ENCODE assay signal across 8 mouse cellular contexts in genomic region chr11:51584431-51585248, GRCm38 (mm10). TPM values are rescaled to one million over a fixed set of nuclear protein-coding genes. Genes with fewer than 3 reads are reported as not detected.
DNase-seq lines count a peak whose midpoint lies in the region; ATAC-seq lines count a peak whose summit lies in the region.

Phykpl (plus strand) TSS chr11:51584757.

- H3K36me3 ChIP-seq in hindbrain, embryonic 16.5 days (ENCODE audit: control insufficient read depth, insufficient read depth, low read length) = peaks cover 7% of the 10 kb centered on the region; the same call in 1 of the 2 replicates
- H3K36me3 ChIP-seq in macrophage (ENCODE audit: inconsistent target) = peaks cover 12% of the 10 kb centered on the region

- H3K4me2 ChIP-seq in hindbrain, embryonic 16.5 days (ENCODE audit: low read length) = peak within 1 kb of the TSS; percentile 78

- peak within 1 kb of the TSS; percentile 90 for H3K27ac ChIP-seq in hindbrain, embryonic 16.5 days (ENCODE audit: low read depth, low read length)
- peak within 1 kb of the TSS; percentile 90 for H3K27ac ChIP-seq in macrophage

- H3K4me3 ChIP-seq in hindbrain, embryonic 16.5 days (ENCODE audit: low read length) = peak within 1 kb of the TSS; percentile 70
- peak within 1 kb of the TSS; percentile 71 for H3K4me3 ChIP-seq in macrophage (ENCODE audit: inconsistent target)

- no peaks in the 10 kb centered on the region for H3K9me3 ChIP-seq in hindbrain, embryonic 16.5 days (ENCODE audit: control insufficient read depth, low read length)

- peaks cover 13% of the 10 kb centered on the region for H3K4me1 ChIP-seq in hindbrain, embryonic 16.5 days (ENCODE audit: control insufficient read depth, insufficient read depth, low read depth, low read length)

- peak; percentile 95 for ATAC-seq in hindbrain, embryonic 16.5 days

- WGBS in hindbrain, embryonic 16.5 days = under 1% methylated on average over 51 of the region's 59 CpGs
- WGBS in macrophage (ENCODE audit: missing documents) = 1% methylated on average over 59 of the region's 59 CpGs

- no peaks in the 10 kb centered on the region for H3K27me3 ChIP-seq in hindbrain, embryonic 16.5 days (replicated peaks; ENCODE audit: control insufficient read depth, insufficient read depth, low read length)

- H3K9ac ChIP-seq in hindbrain, embryonic 16.5 days (ENCODE audit: low read depth, low read length) = peak within 1 kb of the TSS; percentile 72

- DNase-seq in WW6 (ENCODE audit: low read depth, low spot score) = peak; percentile 92
- peak; percentile 80 to 95 for DNase-seq in cerebellum, postnatal 4 days (ENCODE audit: low spot score in 2 of 2)
- peak; percentile 98 for DNase-seq in gastrocnemius, adult 18-20 months (ENCODE audit: low spot score)
- peak; percentile 95 to 96 for DNase-seq in left cerebral cortex, adult 18-20 months (ENCODE audit: low spot score in 2 of 2)
- DNase-seq in right cerebral cortex, adult 18-20 months = peak; percentile 96
- DNase-seq in urinary bladder, postnatal 10 days (ENCODE audit: low spot score) = peak; percentile 93

- H3K79me2 ChIP-seq in macrophage (ENCODE audit: inconsistent target) = no peaks in the 10 kb centered on the region; the same call in 1 of the 2 replicates

RNA-seq across cellular contexts. Expression of gene Phykpl, which starts in this region (rescaled TPM):
- 10 to 100 TPM; 10.9 to 11.9 TPM for total RNA-seq in gastrocnemius, adult 18-20 months (2021)
- 9.2 and 9.7 TPM in 2 replicates for polyA plus RNA-seq in hindbrain, embryonic 16.5 days (2015; fragmentation: Nextera tagmentation; extraction: Ambion mirVana)
- total RNA-seq in left cerebral cortex, adult 18-20 months (2021) = 1 to 10 TPM; 6.7 to 7.1 TPM
- 10 to 100 TPM; 11.6 to 70.7 (median 28.8) TPM for total RNA-seq in macrophage (2018; cell fraction: chromatin; rRNA removed)
- 1 to 10 TPM; 1.2 to 4.9 (median 2.6) TPM for total RNA-seq in macrophage (2018; cell fraction: cytosol; rRNA removed)
- total RNA-seq in macrophage (2018; cell fraction: nucleus; rRNA removed) = 10 to 100 TPM in 22 of 26 experiments, 1 to 10 TPM in 4; 7.1 to 48.6 (median 14.0) TPM
- 2.9 to 3.6 TPM (median 3.4 TPM) in 3 replicates for polyA plus RNA-seq in macrophage (2018)

Comparison
In these comparisons a context has a peak if more than half of its experiments do, and no peak if none do; other contexts are left out.
1. Peak in every context shown above with its lines: DNase-seq, ATAC-seq, H3K4me3 ChIP-seq and H3K27ac ChIP-seq.